Mouse (Mus musculus) bone marrow, adult 2 months (tissue): ENCODE results near the gene Lrfn2. TPM values are rescaled to one million over a fixed set of nuclear protein-coding genes. Genes with fewer than 3 reads are reported as not detected.

Source experiments
- H3K27ac ChIP-seq: fragments of 200-500 bp; 2 replicates; pipeline ENCODE4 v1.5.1; 2012; ENCODE audit warnings: low read depth, mild to moderate bottlenecking, control low read depth, inconsistent platforms, low read length; ENCODE audit not compliant: control insufficient read depth, poor library complexity, insufficient read depth
- H3K4me1 ChIP-seq: fragments of 200-500 bp; 2 replicates; pipeline ENCODE4 v1.6.1; 2011; ENCODE audit warnings: low read length; ENCODE audit not compliant: control insufficient read depth, insufficient read depth
- H3K4me3 ChIP-seq: fragments of 200-500 bp; replicated peaks from 2 replicates; pipeline ENCODE3; 2011; ENCODE audit warnings: mild to moderate bottlenecking, low read depth, low read length, control low read depth; ENCODE audit not compliant: control insufficient read depth
- CTCF ChIP-seq: fragments of 200-500 bp; IDR thresholded peaks from 2 replicates; pipeline ENCODE4 v1.5.1; 2011; ENCODE audit warnings: low read length, control low read depth; ENCODE audit not compliant: control insufficient read depth, insufficient read depth
- POLR2A ChIP-seq: fragments of 200-500 bp; IDR thresholded peaks from 2 replicates; pipeline ENCODE4 v1.6.1; 2011; ENCODE audit warnings: low read depth, mild to moderate bottlenecking, control low read depth, low read length, borderline replicate concordance; ENCODE audit not compliant: control insufficient read depth
- WGBS: fragments of 180-500 bp; shearing (Covaris S2); methylation state at CpG from one replicate; pipeline ENCODE4 v1.1.7; 2018; 5-methylcytosine and 5-hydroxymethylcytosine counted together
- polyA plus RNA-seq: library from polyadenylated mRNA; stranded (reverse); fragments of >200 nt; gene quantifications from 2 replicates; pipeline ENCODE4 v1.2.4, GENCODE M21; 2011; ENCODE audit warnings: low replicate concordance; ENCODE audit not compliant: missing spikeins, insufficient read depth, insufficient read length

Gene Lrfn2
- polyA plus RNA-seq, 1 experiment, result not detected

GRCm38 (mm10) chr17:49085111-49085510, 152.9 kb downstream of the Lrfn2 start:
- Histone ChIP-seq H3K4me1 (no peaks in the 10 kb centered on the region), H3K4me3 (no peak overlapping the region), H3K27ac (no peak overlapping the region)
- TF ChIP-seq CTCF (no peak), POLR2A (no peak)
- whole genome bisulfite sequencing, result 83% methylated on average over 4 of the region's 4 CpGs

GRCm38 (mm10) chr17:49096781-49097544, 164.8 kb downstream of the Lrfn2 start:
- WGBS, result 77% methylated on average over 16 of the region's 16 CpGs
- H3K4me3 ChIP-seq, result no peak overlapping the region
- H3K27ac ChIP-seq, result no peak overlapping the region
- TF ChIP-seq POLR2A (no peak), CTCF (no peak)
- no peaks in the 10 kb centered on the region for H3K4me1 ChIP-seq

GRCm38 (mm10) chr17:49111399-49111798, 179.2 kb downstream of the Lrfn2 start:
- Histone ChIP-seq H3K4me3 (no peak overlapping the region), H3K4me1 (no peaks in the 10 kb centered on the region), H3K27ac (no peak overlapping the region)
- no peak for TF ChIP-seq CTCF
- no peak for TF ChIP-seq POLR2A
- 75% methylated on average over 3 of the region's 3 CpGs for WGBS

- WGBS, result 69% methylated on average over 2 of the region's 2 CpGs
- no peak overlapping the region for H3K27ac ChIP-seq
- TF ChIP-seq CTCF (no peak), POLR2A (no peak)
- no peak overlapping the region for H3K4me3 ChIP-seq
- H3K4me1 ChIP-seq, result no peaks in the 10 kb centered on the region
Observed at GRCm38 (mm10) chr17:49111911-49112310, 179.7 kb downstream of the Lrfn2 start.

GRCm38 (mm10) chr17:49113336-49113735, 181.2 kb downstream of the Lrfn2 start:
- WGBS, result 60% methylated on average over 3 of the region's 3 CpGs
- TF ChIP-seq POLR2A (no peak), CTCF (no peak)
- no peak overlapping the region for H3K27ac ChIP-seq

GRCm38 (mm10) chr17:49124166-49124565, 192.0 kb downstream of the Lrfn2 start:
- TF ChIP-seq CTCF (no peak), POLR2A (no peak)
- H3K4me1 ChIP-seq, result no peaks in the 10 kb centered on the region
- WGBS, result 83% methylated on average over 1 of the region's 1 CpGs

More at GRCm38 (mm10) chr17:49113336-49113735, 181.2 kb downstream of the Lrfn2 start:
- no peak overlapping the region for H3K4me3 ChIP-seq
- H3K4me1 ChIP-seq, result no peaks in the 10 kb centered on the region

GRCm38 (mm10) chr17:49124642-49125041, 192.5 kb downstream of the Lrfn2 start:
- no peaks in the 10 kb centered on the region for H3K4me1 ChIP-seq
- no peak overlapping the region for H3K27ac ChIP-seq
- 74% methylated on average over 3 of the region's 3 CpGs for WGBS
- TF ChIP-seq POLR2A, result no peak
- TF ChIP-seq CTCF, result no peak
- H3K4me3 ChIP-seq, result no peak overlapping the region

More at GRCm38 (mm10) chr17:49124166-49124565, 192.0 kb downstream of the Lrfn2 start:
- H3K4me3 ChIP-seq, result no peak overlapping the region
- no peak overlapping the region for H3K27ac ChIP-seq
